Mouse (Mus musculus) lung, adult 2 months (tissue): ENCODE data around the gene Gm10134.

Experiments
- CTCF ChIP-seq: fragments of 200-500 bp; IDR thresholded peaks from 2 replicates; pipeline ENCODE4 v1.5.1; 2011; ENCODE audit warnings: mild to moderate bottlenecking, low read length, control low read depth; ENCODE audit not compliant: insufficient read depth
- POLR2A ChIP-seq: fragments of 200-500 bp; IDR thresholded peaks from 2 replicates; pipeline ENCODE4 v1.6.1; 2011; ENCODE audit warnings: low read depth, mild to moderate bottlenecking, control low read depth, low read length, borderline replicate concordance; ENCODE audit errors: extremely low read depth

DNA sequence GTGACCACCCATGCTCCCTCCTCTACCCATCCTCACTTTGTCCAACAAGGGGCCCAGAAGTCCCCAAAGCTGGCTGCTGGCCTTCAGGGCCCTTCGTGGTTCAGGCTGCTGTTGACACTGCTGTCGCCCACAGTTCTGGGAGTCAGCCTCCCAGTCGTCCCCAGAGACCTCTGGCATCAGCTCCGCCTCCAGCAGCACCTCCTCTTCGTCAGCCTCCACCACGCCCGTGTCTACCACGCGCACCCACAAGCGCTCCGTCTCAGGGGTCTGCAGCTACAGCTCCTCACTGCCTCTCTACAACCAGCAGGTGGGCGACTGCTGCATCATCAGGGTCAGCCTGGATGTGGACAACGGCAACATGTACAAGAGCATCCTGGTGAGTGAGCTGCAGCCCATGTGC lies 43.3 kb downstream of the Gm10134 start:
- TF ChIP-seq POLR2A (no peak), CTCF (no peak)
